Mouse (Mus musculus): ENCODE results near the gene Setd7.

The Setd7 gene

DNA sequence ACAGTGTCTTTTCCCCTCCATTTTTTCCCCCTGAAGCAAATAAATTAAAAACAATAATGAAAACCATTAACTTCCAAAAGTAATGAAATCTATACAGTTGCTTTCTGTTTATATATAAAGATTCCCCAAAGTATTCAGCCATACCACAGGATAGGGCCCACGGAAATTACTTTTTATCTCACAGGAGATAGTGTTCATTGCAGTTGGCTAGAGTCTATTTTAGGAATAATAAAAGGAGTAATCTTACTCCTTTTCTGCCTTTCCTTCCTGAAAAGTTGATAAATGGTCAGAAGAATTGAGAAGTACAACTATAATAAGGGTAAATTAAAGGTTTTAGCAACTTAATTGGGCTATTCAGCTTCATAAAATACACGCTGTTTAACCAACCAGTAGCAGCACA, 92.1 kb downstream of the Setd7 start:
- DNase-seq = no peak

All from spleen, adult 18-20 months (tissue).